Mouse (Mus musculus): ENCODE measurements at regions not wholly inside any gene's neighbourhood (a gene's known extent, or its start where the extent isn't known, plus 50 kb on each side); places are given as distances from the start of the nearest gene placed in this dataset.

- TF ChIP-seq POLR2A (IDR thresholded peaks at IDR 0.05; ENCODE audit: low read depth, low read length) (no peak), CTCF (conservative IDR thresholded peaks at IDR 0.05; ENCODE audit: insufficient read depth, insufficient read length, low read depth, low read length) (no peak)
These were observed 209.8 kb upstream of the Nr2f2 start for GRCm38 (mm10) chr7:70576112-70576910.

Measured in kidney, adult 2 months (tissue).